Mouse (Mus musculus): Measurements from ENCODE around the gene Slc2a9. TPM values are rescaled to one million over a fixed set of nuclear protein-coding genes. Genes with fewer than 3 reads are reported as not detected.

Slc2a9 gene
- total RNA-seq (2018; cell fraction: chromatin; rRNA removed), result 10 to 100 TPM in 21 of 26 experiments, 1 to 10 TPM in 5; 1.5 to 89.4 (median 23.4) TPM
- total RNA-seq (2018; cell fraction: cytosol; rRNA removed), result 10 to 100 TPM in 17 of 26 experiments, 1 to 10 TPM in 9; 7.1 to 29.1 (median 12.3) TPM
- total RNA-seq (2018; cell fraction: nucleus; rRNA removed), result 10 to 100 TPM in 21 of 26 experiments, 1 to 10 TPM in 5; 4.9 to 50.8 (median 19.6) TPM
- polyA plus RNA-seq (2018), result 8.5 to 10.7 TPM (median 9.2 TPM) in 3 replicates

DNA sequence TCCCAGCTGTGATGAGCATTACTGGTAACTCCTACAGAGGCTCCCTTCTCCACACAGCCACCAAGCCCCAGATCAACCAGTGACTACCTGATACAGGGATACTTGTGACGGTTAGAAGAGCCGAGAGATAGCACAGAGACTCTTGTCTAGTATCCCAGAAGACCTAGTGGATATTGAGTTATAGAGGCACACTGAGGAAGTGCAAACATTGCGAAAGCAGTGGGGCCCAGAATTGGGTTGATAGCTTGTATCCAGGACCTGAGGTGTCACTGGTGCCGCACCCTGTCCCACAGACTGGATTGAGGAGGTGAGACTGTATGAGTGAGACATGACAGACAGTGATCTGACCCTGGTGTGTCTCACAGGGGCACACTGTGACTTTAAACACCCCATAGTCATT lies at the start of gene Slc2a9:
TSS of gene Slc2a9 (minus strand) at position 152 of the 400 bp plus-strand sequence.
- H3K27ac ChIP-seq, result 0 out of 2 replicates have a peak within 1 kb of the TSS, but pooled peaks have one; percentile 93
- H3K79me2 ChIP-seq (ENCODE audit: inconsistent target), result no peaks in the 10 kb centered on the region
- H3K36me3 ChIP-seq (ENCODE audit: inconsistent target), result no peaks in the 10 kb centered on the region
- H3K4me3 ChIP-seq (ENCODE audit: inconsistent target), result no peak within 1 kb of the TSS
- 50% methylated on average over 4 of the region's 4 CpGs for WGBS (ENCODE audit: missing documents)

DNA sequence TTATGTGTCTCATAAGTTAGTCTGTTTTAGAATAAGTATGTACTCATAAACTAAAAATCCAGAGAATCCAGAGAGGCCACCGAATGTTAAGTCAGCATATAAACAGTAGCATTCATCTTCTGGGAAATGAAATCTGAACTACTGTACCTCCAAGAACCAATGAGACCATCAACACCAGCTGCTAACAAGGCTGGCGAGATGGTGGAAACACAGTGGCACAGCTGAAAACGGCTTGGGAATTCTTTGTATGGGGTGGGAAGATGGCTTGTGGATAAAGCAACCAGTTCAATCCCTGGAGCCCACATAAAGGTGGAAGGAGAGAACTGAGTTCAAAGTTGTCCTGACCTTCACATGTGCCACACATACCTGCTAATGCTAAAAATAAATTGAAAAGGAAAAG lies 49.7 kb upstream of the Slc2a9 start:
- 97% methylated on average over 3 of the region's 3 CpGs for WGBS (ENCODE audit: missing documents)
- H3K36me3 ChIP-seq (ENCODE audit: inconsistent target), result peaks cover 88% of the 10 kb centered on the region
- peaks cover 100% of the 10 kb centered on the region for H3K79me2 ChIP-seq (ENCODE audit: inconsistent target)
- H3K4me3 ChIP-seq (ENCODE audit: inconsistent target), result no peak overlapping the region
- no peak overlapping the region for H3K27ac ChIP-seq

DNA sequence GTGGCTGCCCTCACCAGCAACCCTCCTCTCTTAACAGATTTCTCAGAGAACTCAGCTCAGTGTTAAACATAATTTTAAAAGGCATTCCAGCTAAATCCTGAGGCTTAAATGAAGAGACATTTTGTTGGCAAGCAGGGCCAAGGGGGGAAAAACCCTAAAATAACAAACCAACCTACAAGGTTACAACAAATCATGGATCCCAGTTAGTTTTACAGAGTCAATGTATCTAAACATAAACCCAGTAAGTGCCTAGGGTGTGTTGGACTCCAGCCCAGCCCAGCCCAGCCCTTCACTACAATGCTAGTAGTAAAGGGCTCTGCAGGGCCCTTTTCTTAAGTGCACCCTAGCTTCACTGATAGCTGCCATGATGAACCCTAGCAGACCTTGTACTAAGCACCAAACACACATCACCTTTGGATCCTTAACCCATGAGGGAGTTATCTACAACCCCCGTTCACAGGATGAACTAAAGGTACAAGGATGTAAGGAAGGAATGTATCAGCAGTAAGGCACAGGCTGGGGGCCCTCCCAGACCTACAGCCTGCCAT lies 47.4 kb upstream of the Slc2a9 start:
- Histone ChIP-seq H3K27ac (no peak overlapping the region), H3K4me3 (ENCODE audit: inconsistent target) (no peak overlapping the region), H3K79me2 (ENCODE audit: inconsistent target) (peaks cover 100% of the 10 kb centered on the region), H3K36me3 (ENCODE audit: inconsistent target) (peaks cover 90% of the 10 kb centered on the region)
- WGBS (ENCODE audit: missing documents), result 85% methylated on average over 1 of the region's 1 CpGs

DNA sequence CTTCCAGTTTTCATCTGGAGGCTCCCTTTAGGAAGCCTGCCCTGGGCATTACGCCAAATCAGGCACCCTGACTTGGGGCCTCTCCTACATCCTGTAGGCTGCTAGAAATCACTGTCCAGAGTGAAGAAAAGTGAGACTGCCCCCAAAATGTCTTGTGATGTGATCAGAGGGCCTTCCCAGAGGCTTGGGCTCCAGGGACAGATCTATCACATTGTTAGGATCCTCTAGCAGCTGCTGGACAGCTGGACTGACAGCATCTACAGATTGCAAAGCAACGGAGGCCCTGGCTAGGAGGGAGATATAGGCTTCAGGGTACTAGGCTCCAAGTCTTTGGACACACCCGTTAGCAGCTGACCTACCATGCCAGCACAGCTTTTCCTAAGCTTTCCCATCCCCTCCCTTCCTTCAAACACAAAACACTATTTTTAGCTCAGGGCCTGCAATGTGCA lies 46.5 kb upstream of the Slc2a9 start:
- Histone ChIP-seq H3K4me3 (ENCODE audit: inconsistent target) (no peak overlapping the region), H3K79me2 (ENCODE audit: inconsistent target) (peaks cover 100% of the 10 kb centered on the region), H3K36me3 (ENCODE audit: inconsistent target) (peaks cover 90% of the 10 kb centered on the region), H3K27ac (no peak overlapping the region)
- 71% methylated on average over 2 of the region's 3 CpGs for whole genome bisulfite sequencing (ENCODE audit: missing documents)

DNA sequence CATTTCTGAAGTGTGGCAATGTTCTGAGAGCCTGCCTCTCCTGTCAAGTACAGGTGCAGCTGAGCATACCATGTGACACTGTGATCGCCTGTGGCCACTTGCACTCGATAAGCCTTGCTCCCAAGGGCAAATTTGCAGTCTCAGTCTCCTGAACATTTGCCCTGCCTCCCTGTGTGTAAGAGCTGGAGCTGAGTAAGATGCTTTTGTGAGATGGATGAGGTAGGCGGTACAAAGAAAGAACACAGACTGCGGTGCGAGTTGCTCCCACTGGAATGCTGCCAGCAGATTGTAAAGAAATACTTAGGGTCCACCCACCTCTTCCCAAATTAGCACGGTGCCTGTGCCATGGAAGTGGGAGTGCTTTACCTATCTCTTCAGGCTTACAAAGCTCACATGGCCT lies 44.4 kb upstream of the Slc2a9 start:
- Histone ChIP-seq H3K27ac (no peak overlapping the region), H3K4me3 (ENCODE audit: inconsistent target) (no peak overlapping the region), H3K79me2 (ENCODE audit: inconsistent target) (peaks cover 100% of the 10 kb centered on the region), H3K36me3 (ENCODE audit: inconsistent target) (peaks cover 91% of the 10 kb centered on the region)
- WGBS (ENCODE audit: missing documents), result 93% methylated on average over 6 of the region's 6 CpGs

GRCm38 (mm10) chr5:38544423-38545415 lies 41.8 kb upstream of the Slc2a9 start:
- H3K27ac ChIP-seq, result no peak overlapping the region
- H3K36me3 ChIP-seq (ENCODE audit: inconsistent target), result peaks cover 99% of the 10 kb centered on the region
- WGBS (ENCODE audit: missing documents), result 85% methylated on average over 5 of the region's 5 CpGs
- no peak overlapping the region for H3K4me3 ChIP-seq (ENCODE audit: inconsistent target)
- H3K79me2 ChIP-seq (ENCODE audit: inconsistent target), result peaks cover 97% of the 10 kb centered on the region

- Histone ChIP-seq H3K4me3 (ENCODE audit: inconsistent target) (no peak overlapping the region), H3K27ac (no peak overlapping the region), H3K79me2 (ENCODE audit: inconsistent target) (peaks cover 87% of the 10 kb centered on the region), H3K36me3 (ENCODE audit: inconsistent target) (peaks cover 98% of the 10 kb centered on the region)
- 95% methylated on average over 4 of the region's 4 CpGs for WGBS (ENCODE audit: missing documents)
These were observed 40.7 kb upstream of the Slc2a9 start for GRCm38 (mm10) chr5:38543496-38544217.

DNA sequence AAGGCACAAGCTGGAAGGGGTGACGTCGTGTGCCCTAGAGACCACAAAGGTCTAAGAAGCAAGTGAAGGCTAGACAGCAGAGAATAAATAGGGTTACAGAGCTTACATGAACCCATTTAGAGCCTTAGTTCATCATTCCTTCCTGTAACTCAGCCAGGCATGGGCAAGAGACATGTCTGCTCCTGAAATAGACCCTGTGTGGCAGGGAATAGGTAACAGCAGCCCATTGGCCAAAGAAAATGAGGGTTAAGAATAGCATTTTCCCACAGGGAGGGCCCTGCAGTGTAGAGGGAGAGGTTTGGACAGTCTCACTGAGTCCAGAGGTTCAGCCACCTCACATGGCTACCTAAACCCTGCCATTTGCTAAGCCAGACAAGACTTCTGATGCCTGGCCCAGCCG lies 38.8 kb upstream of the Slc2a9 start:
- no peak overlapping the region for H3K4me3 ChIP-seq (ENCODE audit: inconsistent target)
- WGBS (ENCODE audit: missing documents), result 100% methylated on average over 3 of the region's 3 CpGs
- H3K27ac ChIP-seq, result no peak overlapping the region
- peaks cover 98% of the 10 kb centered on the region for H3K36me3 ChIP-seq (ENCODE audit: inconsistent target)
- H3K79me2 ChIP-seq (ENCODE audit: inconsistent target), result peaks cover 68% of the 10 kb centered on the region

DNA sequence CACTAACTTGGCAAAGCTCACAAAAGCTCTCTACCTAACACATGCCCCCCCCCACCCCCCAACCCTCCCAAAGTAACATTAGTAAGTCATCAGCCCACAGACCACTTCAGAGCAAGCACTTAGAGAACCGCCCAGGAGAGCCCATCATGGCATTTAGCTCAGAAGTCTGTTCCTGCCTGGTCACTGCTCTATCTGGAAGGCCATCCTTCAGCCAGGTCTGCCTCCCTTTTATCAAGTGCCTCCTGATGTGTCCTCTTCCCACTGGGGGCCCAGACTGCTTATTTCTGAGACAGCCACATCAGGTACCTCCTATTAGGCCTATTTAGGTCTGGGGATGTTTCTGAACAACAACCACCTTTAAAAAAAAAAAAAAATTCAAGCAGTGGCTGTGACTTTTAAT lies 38.0 kb upstream of the Slc2a9 start:
- H3K27ac ChIP-seq, result no peak overlapping the region
- peaks cover 98% of the 10 kb centered on the region for H3K36me3 ChIP-seq (ENCODE audit: inconsistent target)
- no peak overlapping the region for H3K4me3 ChIP-seq (ENCODE audit: inconsistent target)
- WGBS (ENCODE audit: missing documents), result 100% methylated on average over 1 of the region's 1 CpGs
- peaks cover 60% of the 10 kb centered on the region for H3K79me2 ChIP-seq (ENCODE audit: inconsistent target)

DNA sequence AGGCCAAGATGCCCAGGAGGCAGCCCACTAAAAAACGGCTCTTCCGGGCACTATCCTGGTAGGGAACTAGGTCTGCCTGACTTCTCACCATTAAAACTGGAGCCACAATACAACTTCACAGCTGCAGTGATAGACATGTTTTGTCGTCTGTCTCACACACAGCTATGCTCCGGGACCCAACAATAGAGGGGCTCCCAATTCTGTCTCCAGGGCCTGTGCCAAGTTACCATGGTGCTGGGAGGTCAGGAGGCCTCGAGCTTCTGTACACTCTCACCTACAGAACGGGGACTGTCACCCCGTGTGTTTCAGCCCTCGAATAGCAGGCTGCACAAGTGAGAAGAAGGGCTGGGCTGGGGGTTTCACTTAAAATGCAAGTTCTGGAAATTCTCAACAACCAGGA lies 35.6 kb upstream of the Slc2a9 start:
- WGBS (ENCODE audit: missing documents), result 88% methylated on average over 8 of the region's 8 CpGs
- peaks cover 98% of the 10 kb centered on the region for H3K36me3 ChIP-seq (ENCODE audit: inconsistent target)
- H3K4me3 ChIP-seq (ENCODE audit: inconsistent target), result no peak overlapping the region
- H3K27ac ChIP-seq, result no peak overlapping the region
- H3K79me2 ChIP-seq (ENCODE audit: inconsistent target), result peaks cover 36% of the 10 kb centered on the region; the same call in 1 of the 2 replicates

DNA sequence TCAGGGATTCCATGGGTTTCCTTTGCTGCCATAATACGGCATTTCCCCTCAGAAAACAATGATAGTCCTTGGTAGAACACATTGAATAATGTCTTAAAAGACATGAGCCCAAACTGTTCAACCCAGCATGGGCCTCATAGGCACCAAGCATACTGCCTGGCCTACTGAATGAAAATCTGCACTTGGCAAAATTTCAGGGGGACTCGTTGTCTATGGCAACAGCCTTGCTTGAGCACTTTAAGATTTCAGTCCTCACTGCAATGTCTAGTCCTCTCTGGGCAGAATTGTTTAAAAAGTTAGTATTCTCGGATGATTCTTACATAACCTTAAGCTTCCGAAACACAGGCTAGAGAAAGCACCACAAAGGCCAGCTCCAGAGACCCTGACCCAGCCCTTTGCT lies 34.9 kb upstream of the Slc2a9 start:
- no peak overlapping the region for H3K4me3 ChIP-seq (ENCODE audit: inconsistent target)
- WGBS (ENCODE audit: missing documents), result 86% methylated on average over 4 of the region's 4 CpGs
- H3K27ac ChIP-seq, result no peak overlapping the region
- peaks cover 99% of the 10 kb centered on the region for H3K36me3 ChIP-seq (ENCODE audit: inconsistent target)
- peaks cover 29% of the 10 kb centered on the region; the same call in 1 of the 2 replicates for H3K79me2 ChIP-seq (ENCODE audit: inconsistent target)

- peaks cover 99% of the 10 kb centered on the region for H3K36me3 ChIP-seq (ENCODE audit: inconsistent target)
- no peak overlapping the region for H3K27ac ChIP-seq
- 100% methylated on average over 2 of the region's 3 CpGs for WGBS (ENCODE audit: missing documents)
- no peak overlapping the region for H3K4me3 ChIP-seq (ENCODE audit: inconsistent target)
- H3K79me2 ChIP-seq (ENCODE audit: inconsistent target), result peaks cover 19% of the 10 kb centered on the region; the same call in 1 of the 2 replicates
These were observed 33.9 kb upstream of the Slc2a9 start for GRCm38 (mm10) chr5:38536822-38537221.

- H3K79me2 ChIP-seq (ENCODE audit: inconsistent target), result no peaks in the 10 kb centered on the region
- no peak overlapping the region for H3K4me3 ChIP-seq (ENCODE audit: inconsistent target)
These were observed 29.1 kb upstream of the Slc2a9 start for GRCm38 (mm10) chr5:38532084-38532483.

GRCm38 (mm10) chr5:38529724-38530428 lies 26.9 kb upstream of the Slc2a9 start:
- no peak overlapping the region for H3K27ac ChIP-seq
- H3K4me3 ChIP-seq (ENCODE audit: inconsistent target), result no peak overlapping the region
- H3K36me3 ChIP-seq (ENCODE audit: inconsistent target), result peaks cover 96% of the 10 kb centered on the region
- no peaks in the 10 kb centered on the region for H3K79me2 ChIP-seq (ENCODE audit: inconsistent target)
- 94% methylated on average over 6 of the region's 6 CpGs for WGBS (ENCODE audit: missing documents)

More at GRCm38 (mm10) chr5:38532084-38532483, 29.1 kb upstream of the Slc2a9 start:
- Histone ChIP-seq H3K27ac (no peak overlapping the region), H3K36me3 (ENCODE audit: inconsistent target) (peaks cover 100% of the 10 kb centered on the region)
- WGBS (ENCODE audit: missing documents), result 94% methylated on average over 4 of the region's 4 CpGs

Data from macrophage (primary cell).